Mouse (Mus musculus): ENCODE data around the gene Defb36. TPM values are rescaled to one million over a fixed set of nuclear protein-coding genes. Genes with fewer than 3 reads are reported as not detected.

The Defb36 gene
- 1.0 TPM in 1 of 2 replicates, not detected in the other for total RNA-seq (2021)
- long read RNA-seq, result 0 reads

DNA sequence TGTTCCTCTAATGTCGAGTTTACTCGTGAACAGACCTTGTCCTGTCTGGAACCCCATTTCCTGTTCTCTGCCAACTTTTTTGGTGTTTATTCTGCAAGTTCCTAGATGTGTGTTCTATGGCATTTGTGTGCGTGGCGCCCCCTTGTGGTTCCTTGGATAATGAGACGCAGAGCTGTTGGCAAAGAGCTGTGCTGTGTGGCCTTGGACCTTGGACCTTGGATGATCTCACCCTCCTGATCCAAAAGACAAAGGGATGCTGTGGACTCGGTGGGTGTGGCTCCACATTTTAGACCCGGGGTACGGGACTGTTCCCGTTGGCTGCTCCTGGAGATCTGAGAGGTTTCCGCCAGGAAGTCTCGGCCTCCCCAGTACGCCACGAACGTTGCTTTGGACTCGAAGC, at the start of gene Defb36:
Gene Defb36, plus strand, starts transcription at position 271 of the 400 bp plus-strand sequence.
- peak; percentile 78 for DNase-seq

DNA sequence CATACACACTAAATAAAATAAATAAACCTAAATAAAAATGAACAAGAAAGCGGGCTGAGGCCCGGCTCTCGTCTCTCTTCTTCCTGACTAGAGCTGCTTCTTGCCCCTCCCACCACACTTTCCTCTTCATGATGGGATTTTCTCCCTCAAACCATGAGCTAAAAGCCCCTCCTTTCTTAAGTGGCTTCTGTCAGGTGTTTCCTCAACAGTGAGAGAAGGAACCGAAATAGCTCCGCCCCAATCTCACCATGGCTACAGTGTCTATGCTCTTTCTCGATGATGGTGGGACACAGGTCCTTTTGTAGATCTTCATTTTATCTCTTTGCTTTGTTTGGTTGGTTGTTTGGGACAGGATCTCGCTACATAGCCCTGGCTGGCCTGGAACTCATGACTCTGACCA, 47.5 kb upstream of the Defb36 start:
- no peak for DNase-seq

- DNase-seq, result no peak
Observed at GRCm38 (mm10) chr2:152569038-152569437, 35.1 kb upstream of the Defb36 start, which contains the start of gene Gm17416. Gm17416 (plus strand) TSS chr2:152569338.

DNA sequence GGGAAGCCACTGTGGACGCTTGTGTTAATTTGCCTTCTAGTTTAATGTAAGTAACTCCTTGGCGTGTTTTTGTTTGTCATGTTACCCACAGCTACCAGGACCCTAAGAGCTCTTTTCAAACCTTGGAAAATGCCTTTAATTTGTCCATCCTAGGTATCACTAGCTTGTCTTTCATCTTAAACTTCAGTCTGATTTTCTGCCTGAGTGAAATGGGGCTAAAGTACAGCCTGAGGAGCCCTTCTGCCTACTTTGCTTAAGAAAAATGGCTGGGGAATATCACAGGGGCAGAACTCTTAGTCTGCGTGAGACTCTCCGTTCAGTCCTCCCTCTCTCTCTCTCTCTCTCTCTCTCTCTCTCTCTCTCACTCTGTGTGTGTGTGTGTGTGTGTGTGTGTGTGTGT, 34.2 kb upstream of the Defb36 start:
- no peak for DNase-seq

GRCm38 (mm10) chr2:152570313-152570712, 33.8 kb upstream of the Defb36 start:
- DNase-seq, result no peak

GRCm38 (mm10) chr2:152572114-152572794, 31.9 kb upstream of the Defb36 start, which contains the start of gene Defb21:
Defb21 (plus strand) TSS chr2:152572744.
- no peak for DNase-seq

DNA sequence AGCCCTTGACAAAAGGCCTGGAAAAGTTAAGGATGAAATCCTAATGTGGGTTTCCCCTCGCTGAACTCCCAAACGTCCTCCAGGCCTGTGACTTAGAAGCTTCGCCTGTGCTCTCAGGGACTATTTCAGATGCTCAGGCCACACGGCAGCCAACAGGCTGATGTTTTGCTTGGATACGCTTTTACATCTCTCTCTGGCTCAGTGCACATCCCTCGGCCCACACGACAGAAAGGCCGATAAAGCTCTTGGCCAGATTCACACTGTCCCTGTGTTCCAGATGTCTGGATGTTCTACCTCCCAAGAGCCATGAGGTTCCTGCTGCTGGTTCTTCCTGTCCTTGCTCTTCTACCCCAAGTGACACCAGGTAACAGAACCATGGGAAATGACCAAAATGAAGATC, 30.6 kb upstream of the Defb36 start:
- DNase-seq, result no peak

GRCm38 (mm10) chr2:152580107-152580506, 24.0 kb upstream of the Defb36 start, which contains the start of gene Defb19:
Defb19 (minus strand) TSS chr2:152580312.
- DNase-seq, result no peak

DNA sequence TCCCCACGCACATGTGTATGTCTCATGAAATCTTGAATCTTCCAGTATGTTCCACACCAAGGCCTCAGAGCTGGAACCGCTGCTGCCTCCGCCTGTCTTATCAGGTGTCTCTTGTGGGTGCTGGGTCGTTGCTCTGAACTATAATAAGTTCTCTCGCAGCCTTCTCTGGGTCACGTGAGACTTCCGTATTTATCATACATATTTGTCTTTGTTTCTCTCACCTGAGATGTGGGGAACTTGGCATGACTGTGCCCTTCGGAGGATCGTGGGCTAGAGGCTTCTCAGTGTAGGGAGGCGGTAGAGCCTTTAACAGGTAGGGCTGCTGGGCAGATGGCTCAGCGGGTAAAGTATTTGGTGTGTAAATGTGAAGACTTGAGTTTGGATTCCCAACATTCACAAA, 23.5 kb upstream of the Defb36 start:
- no peak for DNase-seq

DNA sequence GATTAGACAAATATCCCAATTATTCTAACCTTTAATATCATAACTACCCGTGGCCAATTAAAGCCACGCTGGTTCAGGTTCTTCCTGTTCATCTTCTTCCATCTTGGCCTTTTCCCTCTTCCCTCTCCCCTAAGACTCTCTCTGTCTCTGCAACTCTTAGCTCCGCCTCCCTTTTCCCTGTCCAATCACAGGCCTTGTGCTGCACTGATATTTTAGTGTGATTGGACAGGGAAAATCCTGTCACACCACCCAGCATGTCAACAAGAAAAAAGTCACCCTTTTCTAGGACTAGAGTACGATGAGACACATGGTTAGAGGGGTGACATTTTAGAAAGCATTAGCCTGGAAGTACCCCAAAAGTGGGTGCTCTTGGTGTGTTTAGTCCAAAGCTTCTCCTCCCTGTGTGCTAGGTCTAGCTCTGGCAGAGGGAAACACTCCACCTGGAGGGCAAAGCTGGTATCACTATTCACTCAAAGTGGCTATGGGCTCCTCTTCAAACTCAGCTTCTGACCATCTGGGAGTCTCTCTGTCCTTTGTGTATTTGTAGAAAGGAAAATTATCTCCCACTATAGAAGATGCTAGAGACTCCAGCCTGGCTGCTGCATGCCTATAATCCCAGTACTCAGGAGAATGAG, 17.1 kb upstream of the Defb36 start:
- DNase-seq, result peak; percentile 26

DNA sequence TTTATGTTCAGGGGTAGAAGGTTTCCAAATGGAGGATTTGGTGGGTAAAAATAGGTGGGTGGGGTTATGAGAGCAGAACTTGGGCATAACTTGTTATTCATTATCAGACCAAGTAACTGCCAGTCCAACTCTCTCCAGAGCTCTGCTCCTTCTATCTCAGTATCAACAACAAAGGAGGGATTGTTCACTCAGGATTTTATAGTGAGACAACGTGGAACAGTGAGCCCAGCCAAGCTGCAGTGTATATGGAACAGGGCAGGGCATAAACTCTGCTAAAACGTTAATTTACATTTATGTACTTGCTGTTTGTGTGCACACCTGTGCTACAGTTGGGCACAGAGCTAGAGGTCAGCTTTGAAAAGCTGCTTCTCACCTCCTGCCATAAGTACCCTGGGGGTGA, 15.7 kb upstream of the Defb36 start:
- no peak for DNase-seq

DNA sequence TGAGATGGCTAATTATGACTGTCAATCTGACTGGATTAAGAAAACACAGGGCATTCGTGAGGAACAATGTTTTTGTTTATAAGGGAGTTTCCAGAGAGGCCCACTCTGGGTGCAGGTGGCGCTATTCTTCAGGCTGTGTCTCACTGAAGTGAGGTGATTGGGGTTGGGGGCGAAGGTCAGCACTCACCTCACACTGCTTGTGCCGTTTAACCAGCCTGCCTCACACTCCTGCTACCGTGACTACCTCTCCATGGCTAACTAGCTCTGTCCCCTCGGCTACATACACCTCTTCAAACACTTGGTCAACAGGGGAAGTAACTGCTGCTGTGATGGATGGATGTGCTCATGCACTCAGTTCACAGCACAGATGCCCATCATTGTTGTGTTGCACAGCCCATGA, 15.1 kb upstream of the Defb36 start:
- no peak for DNase-seq

- no peak for DNase-seq
Observed at GRCm38 (mm10) chr2:152599299-152599698, 4.8 kb upstream of the Defb36 start, which contains the start of gene Defb45. Defb45 (minus strand) TSS chr2:152599399.

DNA sequence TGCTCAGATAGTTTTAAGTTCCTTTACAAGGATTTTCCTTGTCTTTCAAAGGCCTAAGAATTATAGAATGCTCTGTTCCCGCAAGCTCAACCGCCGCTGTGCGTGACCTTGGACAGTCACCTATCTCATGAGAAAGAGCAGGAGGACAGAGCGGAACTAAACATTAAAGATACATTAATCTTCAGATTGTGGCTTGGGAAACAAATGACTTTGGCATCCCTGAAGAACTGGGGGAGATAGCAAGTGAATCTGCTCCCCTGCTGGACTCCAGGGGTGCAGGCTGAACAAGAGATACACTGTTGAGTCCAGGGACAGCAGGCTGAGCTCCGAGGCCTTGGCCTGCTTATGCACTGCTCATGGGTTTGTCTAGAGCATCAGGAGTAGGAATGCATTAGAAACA, 4.1 kb upstream of the Defb36 start:
- no peak for DNase-seq

GRCm38 (mm10) chr2:152601275-152601960, 2.7 kb upstream of the Defb36 start:
- no peak for DNase-seq

- no peak for DNase-seq
Observed at GRCm38 (mm10) chr2:152607746-152608145, 3.6 kb downstream of the Defb36 start.

DNA sequence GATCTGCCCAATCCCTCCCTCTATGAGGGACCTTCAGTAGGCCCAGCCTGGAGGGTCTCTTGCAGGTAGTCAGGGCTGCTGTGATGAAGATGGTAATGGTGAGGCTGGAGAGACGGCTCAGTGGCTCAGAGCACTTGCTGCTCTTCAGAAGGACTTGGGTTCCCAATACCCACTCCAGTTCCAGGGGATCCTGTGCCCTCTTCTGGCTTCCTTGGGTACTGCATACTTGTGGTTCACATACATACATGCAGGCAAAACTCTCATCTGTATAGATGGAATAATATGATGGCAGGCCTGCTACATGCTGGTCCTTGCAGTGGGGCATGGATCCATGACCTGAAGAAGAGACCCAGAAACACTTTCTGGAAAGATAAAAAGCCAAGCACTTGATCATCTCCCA, 4.6 kb downstream of the Defb36 start:
- no peak for DNase-seq

DNA sequence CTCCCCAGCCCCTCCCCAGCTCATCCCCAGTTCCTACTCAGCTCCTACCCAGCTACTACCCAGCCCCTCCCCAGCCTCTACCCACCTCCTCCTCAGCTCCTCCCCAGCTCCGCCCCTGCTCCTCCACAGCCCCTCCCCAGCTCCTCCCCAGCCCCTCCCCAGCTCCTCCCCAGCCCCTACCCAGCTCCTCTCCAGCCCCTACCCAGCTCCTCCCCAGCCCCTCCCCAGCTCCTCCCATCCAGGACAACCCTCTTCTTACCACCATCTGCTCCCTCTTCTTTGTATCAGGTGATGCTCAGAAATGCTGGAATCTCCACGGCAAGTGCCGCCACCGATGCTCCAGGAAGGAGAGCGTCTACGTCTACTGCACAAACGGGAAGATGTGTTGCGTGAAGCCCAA, 8.1 kb downstream of the Defb36 start:
- no peak for DNase-seq

DNA sequence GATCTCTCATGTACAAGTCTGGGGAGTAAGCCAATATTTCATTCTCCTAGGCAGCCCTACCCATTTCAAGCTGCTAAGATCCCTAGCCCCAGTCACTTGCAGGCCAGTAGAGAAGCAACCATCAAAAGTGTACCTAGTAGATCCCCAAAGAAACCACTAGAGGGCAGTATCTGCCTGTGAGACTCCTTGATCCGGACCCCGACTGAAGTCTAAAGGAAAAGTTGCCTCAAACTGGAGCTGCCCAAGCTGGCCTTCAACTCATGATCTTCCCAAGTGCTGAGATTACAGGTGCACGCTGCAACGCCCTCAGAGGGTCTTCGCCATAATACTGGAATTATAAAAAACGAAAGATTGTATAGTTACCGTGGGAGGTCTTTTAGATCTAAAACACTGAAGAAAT, 11.4 kb downstream of the Defb36 start:
- peak; percentile 17 for DNase-seq

- DNase-seq, result no peak
Observed at GRCm38 (mm10) chr2:152616470-152616869, 12.3 kb downstream of the Defb36 start.

DNA sequence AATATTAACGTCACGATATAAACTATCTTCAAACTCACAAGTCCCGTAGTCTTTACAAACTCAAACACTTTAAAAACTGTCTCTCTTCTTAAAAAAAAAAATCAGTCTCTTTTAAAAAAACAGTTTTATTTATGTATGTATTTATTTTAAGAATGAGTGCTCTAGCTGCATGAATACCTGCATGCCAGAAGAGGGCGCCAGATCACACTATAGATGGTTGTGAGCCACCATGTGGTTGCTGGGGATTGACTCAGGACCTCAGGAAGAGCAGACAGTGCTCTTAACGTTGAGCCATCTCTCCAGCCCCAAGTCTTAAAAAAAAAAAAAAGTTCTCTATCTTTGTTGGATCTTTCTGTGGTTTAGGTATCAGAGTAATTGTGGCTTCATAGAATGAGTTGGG, 13.2 kb downstream of the Defb36 start:
- DNase-seq, result no peak

- no peak for DNase-seq
Observed at GRCm38 (mm10) chr2:152620367-152621134, 16.4 kb downstream of the Defb36 start.

Measured in adrenal gland, postnatal 25 days (tissue).